8 mouse cellular contexts compared by ENCODE assay signal in genomic region chr2:83759667-83760066, GRCm38 (mm10). TPM values are rescaled to one million over a fixed set of nuclear protein-coding genes. Genes with fewer than 3 reads are reported as not detected.
DNase-seq lines count a peak whose midpoint lies in the region; ATAC-seq lines count a peak whose summit lies in the region.

No protein-coding gene starts in this region.

- H3K4me3 ChIP-seq in heart, embryonic 10.5 days: peak overlapping the region; percentile 19
- 0 out of 2 replicates have a peak overlapping the region, but pooled peaks have one; percentile 4 for H3K4me3 ChIP-seq in kidney, embryonic 16.5 days (ENCODE audit: low read length)

- H3K4me1 ChIP-seq in heart, embryonic 10.5 days: peaks cover 14% of the 10 kb centered on the region
- H3K4me1 ChIP-seq in kidney, embryonic 16.5 days (ENCODE audit: insufficient read depth, low read length): peaks cover 18% of the 10 kb centered on the region

- H3K9ac ChIP-seq in kidney, embryonic 16.5 days (replicated peaks; ENCODE audit: low read length): 0 out of 2 replicates have a peak overlapping the region, but pooled peaks have one; percentile 11

- H3K27me3 ChIP-seq in heart, embryonic 10.5 days (ENCODE audit: insufficient read depth, poor library complexity, severe bottlenecking): peaks cover 19% of the 10 kb centered on the region; the same call in 1 of the 2 replicates
- H3K27me3 ChIP-seq in kidney, embryonic 16.5 days (ENCODE audit: insufficient read depth, low read length): no peaks in the 10 kb centered on the region

- DNase-seq in kidney, adult 11 months: peak; percentile 22
- DNase-seq in kidney, postnatal 10 days: no peak
- peak; percentile 87 for DNase-seq in heart, embryonic 10.5 days (ENCODE audit: low spot score)
- peak; percentile 83 for DNase-seq in retina, postnatal 1 day
- DNase-seq in spleen, postnatal 10 days (ENCODE audit: low spot score in 2 of 2): no peak
- DNase-seq in layer of hippocampus, adult 8-10 months (ENCODE audit: low spot score in 2 of 2): no peak

- H3K27ac ChIP-seq in heart, embryonic 10.5 days: peak overlapping the region; percentile 70; the same call in 1 of the 2 replicates
- peak overlapping the region; percentile 89 for H3K27ac ChIP-seq in kidney, embryonic 16.5 days (ENCODE audit: low read length)

- H3K4me2 ChIP-seq in kidney, embryonic 16.5 days (replicated peaks; ENCODE audit: low read depth, low read length): peak overlapping the region; percentile 37

- H3K36me3 ChIP-seq in heart, embryonic 10.5 days: peaks cover 12% of the 10 kb centered on the region; the same call in 1 of the 2 replicates
- H3K36me3 ChIP-seq in kidney, embryonic 16.5 days (ENCODE audit: insufficient read depth, low read length): peaks cover 20% of the 10 kb centered on the region

- H3K9me3 ChIP-seq in heart, embryonic 10.5 days: no peaks in the 10 kb centered on the region
- no peaks in the 10 kb centered on the region for H3K9me3 ChIP-seq in kidney, embryonic 16.5 days (ENCODE audit: low read length)

- ATAC-seq in kidney, embryonic 16.5 days (ENCODE audit: low FRiP score, low TSS enrichment): peak; percentile 60
- no peak for ATAC-seq in erythroid progenitor cell, adult 5-6 weeks (replicated peaks; ENCODE audit: low FRiP score, poor library complexity, severe bottlenecking)

- WGBS in heart, embryonic 10.5 days: 15% methylated on average over 5 of the region's 5 CpGs
- 47% methylated on average over 5 of the region's 5 CpGs for WGBS in kidney, embryonic 16.5 days

RNA-seq across cellular contexts. Expression of gene Itgav, which starts 35.5 kb away (rescaled TPM):
- polyA plus RNA-seq in heart, embryonic 10.5 days (2016; fragmentation: Nextera tagmentation; extraction: Ambion mirVana): 48.9 and 72.1 TPM in 2 replicates
- 77.1 and 88.9 TPM in 2 replicates for polyA plus RNA-seq in kidney, embryonic 16.5 days (2015; fragmentation: Nextera tagmentation; extraction: Ambion mirVana)
- 2.9 and 9.0 TPM in 2 replicates for total RNA-seq in erythroid progenitor cell, adult 5-6 weeks (2015; ENCODE audit: low replicate concordance)
- 5.3 and 23.5 TPM in 2 replicates for total RNA-seq in erythroid progenitor cell, adult 5-6 weeks (2017; ENCODE audit: low replicate concordance)
- 10 to 100 TPM; 61.5 to 76.4 (median 72.2) TPM for total RNA-seq in layer of hippocampus, adult 8-10 months (2022)

RNA-seq across cellular contexts. Expression of gene Fam171b, which starts 52.8 kb away (rescaled TPM):
- 2.6 and 4.3 TPM in 2 replicates for polyA plus RNA-seq in heart, embryonic 10.5 days (2016; fragmentation: Nextera tagmentation; extraction: Ambion mirVana)
- 5.4 and 5.9 TPM in 2 replicates for polyA plus RNA-seq in kidney, embryonic 16.5 days (2015; fragmentation: Nextera tagmentation; extraction: Ambion mirVana)
- not detected in 2 replicates for total RNA-seq in erythroid progenitor cell, adult 5-6 weeks (2015; ENCODE audit: low replicate concordance)
- total RNA-seq in erythroid progenitor cell, adult 5-6 weeks (2017; ENCODE audit: low replicate concordance): not detected in 2 replicates
- total RNA-seq in layer of hippocampus, adult 8-10 months (2022): 100 to 1,000 TPM; 184 to 209 (median 204) TPM

Comparison
In these comparisons a context has a peak if more than half of its experiments do, and no peak if none do; other contexts are left out.
1. DNase-seq: peak in kidney, adult 11 months (single experiment), heart, embryonic 10.5 days (single experiment) and retina, postnatal 1 day (single experiment); none in kidney, postnatal 10 days (single experiment), spleen, postnatal 10 days (0 of 2) and layer of hippocampus, adult 8-10 months (0 of 2).
2. RNA of gene Fam171b, which starts 52.8 kb away (total RNA-seq): 184 to 209 TPM in layer of hippocampus, adult 8-10 months; not detected in erythroid progenitor cell, adult 5-6 weeks; every median in the first group is over 100 times any median in the second.